Mouse (Mus musculus): ENCODE measurements around the gene Tysnd1. TPM values are rescaled to one million over a fixed set of nuclear protein-coding genes. Genes with fewer than 3 reads are reported as not detected.

The Tysnd1 gene
- polyA plus RNA-seq, 1 experiment from 2014 or later, result 21.5 TPM

GRCm38 (mm10) chr10:61706412-61707375 lies 11.4 kb downstream of the Tysnd1 start:
- ATAC-seq, result peak; percentile 85

GRCm38 (mm10) chr10:61713601-61714000 lies 18.3 kb downstream of the Tysnd1 start:
- peaks cover 12% of the 10 kb centered on the region for H3K4me1 ChIP-seq (ENCODE audit: control insufficient read depth, insufficient read depth, low read length)
- H3K9me3 ChIP-seq (ENCODE audit: control insufficient read depth, low read length), result no peaks in the 10 kb centered on the region
- WGBS, result 74% methylated on average over 3 of the region's 3 CpGs
- H3K4me3 ChIP-seq (ENCODE audit: low read length), result no peak overlapping the region
- no peak overlapping the region for H3K4me2 ChIP-seq (ENCODE audit: low read depth, low read length)
- H3K27ac ChIP-seq (ENCODE audit: low read length), result no peak overlapping the region
- H3K27me3 ChIP-seq (replicated peaks; ENCODE audit: control insufficient read depth, insufficient read depth, low read length), result no peaks in the 10 kb centered on the region
- H3K36me3 ChIP-seq (ENCODE audit: control insufficient read depth, insufficient read depth, low read length), result no peaks in the 10 kb centered on the region
- H3K9ac ChIP-seq (ENCODE audit: low read depth, low read length), result no peak overlapping the region
- no peak for ATAC-seq

More at GRCm38 (mm10) chr10:61706412-61707375, 11.4 kb downstream of the Tysnd1 start:
- whole genome bisulfite sequencing, result 74% methylated on average over 6 of the region's 6 CpGs
- 0 out of 2 replicates have a peak overlapping the region, but pooled peaks have one; percentile 35 for H3K27ac ChIP-seq (ENCODE audit: low read length)
- no peak overlapping the region for H3K4me2 ChIP-seq (ENCODE audit: low read depth, low read length)
- no peak overlapping the region for H3K4me3 ChIP-seq (ENCODE audit: low read length)
- H3K9ac ChIP-seq (ENCODE audit: low read depth, low read length), result no peak overlapping the region
- H3K36me3 ChIP-seq (ENCODE audit: control insufficient read depth, insufficient read depth, low read length), result peaks cover 4% of the 10 kb centered on the region; the same call in 1 of the 2 replicates
- H3K4me1 ChIP-seq (ENCODE audit: control insufficient read depth, insufficient read depth, low read length), result no peaks in the 10 kb centered on the region
- no peaks in the 10 kb centered on the region for H3K27me3 ChIP-seq (replicated peaks; ENCODE audit: control insufficient read depth, insufficient read depth, low read length)
- H3K9me3 ChIP-seq (ENCODE audit: control insufficient read depth, low read length), result no peaks in the 10 kb centered on the region

GRCm38 (mm10) chr10:61714146-61714545 lies 18.8 kb downstream of the Tysnd1 start:
- H3K27me3 ChIP-seq (replicated peaks; ENCODE audit: control insufficient read depth, insufficient read depth, low read length), result no peaks in the 10 kb centered on the region
- no peak overlapping the region for H3K4me2 ChIP-seq (ENCODE audit: low read depth, low read length)
- no peak for ATAC-seq
- no peak overlapping the region for H3K9ac ChIP-seq (ENCODE audit: low read depth, low read length)
- WGBS, result 89% methylated on average over 4 of the region's 4 CpGs
- no peak overlapping the region for H3K27ac ChIP-seq (ENCODE audit: low read length)
- no peak overlapping the region for H3K4me3 ChIP-seq (ENCODE audit: low read length)
- H3K36me3 ChIP-seq (ENCODE audit: control insufficient read depth, insufficient read depth, low read length), result no peaks in the 10 kb centered on the region
- peaks cover 12% of the 10 kb centered on the region for H3K4me1 ChIP-seq (ENCODE audit: control insufficient read depth, insufficient read depth, low read length)
- H3K9me3 ChIP-seq (ENCODE audit: control insufficient read depth, low read length), result no peaks in the 10 kb centered on the region

GRCm38 (mm10) chr10:61714771-61715461 lies 19.6 kb downstream of the Tysnd1 start, which contains the start of gene Aifm2:
TSS of gene Aifm2 (plus strand) at chr10:61715263.
- 11% methylated on average over 33 of the region's 36 CpGs for WGBS
- Histone ChIP-seq H3K4me3 (ENCODE audit: low read length) (peak within 1 kb of the TSS; percentile 71), H3K4me1 (ENCODE audit: control insufficient read depth, insufficient read depth, low read length) (peaks cover 12% of the 10 kb centered on the region), H3K9me3 (ENCODE audit: control insufficient read depth, low read length) (no peaks in the 10 kb centered on the region), H3K27me3 (replicated peaks; ENCODE audit: control insufficient read depth, insufficient read depth, low read length) (no peaks in the 10 kb centered on the region), H3K4me2 (ENCODE audit: low read depth, low read length) (peak within 1 kb of the TSS; percentile 91), H3K9ac (ENCODE audit: low read depth, low read length) (peak within 1 kb of the TSS; percentile 71), H3K36me3 (ENCODE audit: control insufficient read depth, insufficient read depth, low read length) (no peaks in the 10 kb centered on the region), H3K27ac (ENCODE audit: low read length) (peak within 1 kb of the TSS; percentile 73)
- ATAC-seq, result peak; percentile 97

GRCm38 (mm10) chr10:61715462-61715837 lies 20.1 kb downstream of the Tysnd1 start:
- ATAC-seq, result peak; percentile 64
- WGBS, result 2% methylated on average over 11 of the region's 11 CpGs
- H3K9me3 ChIP-seq (ENCODE audit: control insufficient read depth, low read length), result no peaks in the 10 kb centered on the region
- peaks cover 12% of the 10 kb centered on the region for H3K4me1 ChIP-seq (ENCODE audit: control insufficient read depth, insufficient read depth, low read length)
- H3K9ac ChIP-seq (ENCODE audit: low read depth, low read length), result peak overlapping the region; percentile 71
- H3K4me2 ChIP-seq (ENCODE audit: low read depth, low read length), result peak overlapping the region; percentile 91
- no peaks in the 10 kb centered on the region for H3K27me3 ChIP-seq (replicated peaks; ENCODE audit: control insufficient read depth, insufficient read depth, low read length)
- no peak overlapping the region; the same call in 1 of the 2 replicates for H3K27ac ChIP-seq (ENCODE audit: low read length)
- peak overlapping the region; percentile 71 for H3K4me3 ChIP-seq (ENCODE audit: low read length)
- H3K36me3 ChIP-seq (ENCODE audit: control insufficient read depth, insufficient read depth, low read length), result no peaks in the 10 kb centered on the region

GRCm38 (mm10) chr10:61715996-61716864 lies 20.9 kb downstream of the Tysnd1 start:
- no peaks in the 10 kb centered on the region for H3K36me3 ChIP-seq (ENCODE audit: control insufficient read depth, insufficient read depth, low read length)
- no peaks in the 10 kb centered on the region for H3K27me3 ChIP-seq (replicated peaks; ENCODE audit: control insufficient read depth, insufficient read depth, low read length)
- peaks cover 12% of the 10 kb centered on the region for H3K4me1 ChIP-seq (ENCODE audit: control insufficient read depth, insufficient read depth, low read length)
- H3K27ac ChIP-seq (ENCODE audit: low read length), result no peak overlapping the region
- H3K9me3 ChIP-seq (ENCODE audit: control insufficient read depth, low read length), result no peaks in the 10 kb centered on the region
- peak overlapping the region; percentile 71 for H3K4me3 ChIP-seq (ENCODE audit: low read length)
- peak; percentile 10; the same call in 1 of the 2 replicates for ATAC-seq
- peak overlapping the region; percentile 71 for H3K9ac ChIP-seq (ENCODE audit: low read depth, low read length)
- H3K4me2 ChIP-seq (ENCODE audit: low read depth, low read length), result peak overlapping the region; percentile 91
- WGBS, result 75% methylated on average over 7 of the region's 7 CpGs

GRCm38 (mm10) chr10:61717406-61718296 lies 22.3 kb downstream of the Tysnd1 start:
- H3K27me3 ChIP-seq (replicated peaks; ENCODE audit: control insufficient read depth, insufficient read depth, low read length), result no peaks in the 10 kb centered on the region
- no peak for ATAC-seq
- H3K36me3 ChIP-seq (ENCODE audit: control insufficient read depth, insufficient read depth, low read length), result no peaks in the 10 kb centered on the region
- H3K27ac ChIP-seq (ENCODE audit: low read length), result no peak overlapping the region
- no peak overlapping the region for H3K9ac ChIP-seq (ENCODE audit: low read depth, low read length)
- 91% methylated on average over 12 of the region's 12 CpGs for WGBS
- no peak overlapping the region for H3K4me3 ChIP-seq (ENCODE audit: low read length)
- H3K4me1 ChIP-seq (ENCODE audit: control insufficient read depth, insufficient read depth, low read length), result peaks cover 12% of the 10 kb centered on the region
- H3K9me3 ChIP-seq (ENCODE audit: control insufficient read depth, low read length), result no peaks in the 10 kb centered on the region
- no peak overlapping the region for H3K4me2 ChIP-seq (ENCODE audit: low read depth, low read length)

GRCm38 (mm10) chr10:61720331-61720730 lies 25.0 kb downstream of the Tysnd1 start:
- Histone ChIP-seq H3K4me2 (ENCODE audit: low read depth, low read length) (no peak overlapping the region), H3K27ac (ENCODE audit: low read length) (no peak overlapping the region), H3K4me3 (ENCODE audit: low read length) (no peak overlapping the region), H3K36me3 (ENCODE audit: control insufficient read depth, insufficient read depth, low read length) (no peaks in the 10 kb centered on the region), H3K9me3 (ENCODE audit: control insufficient read depth, low read length) (no peaks in the 10 kb centered on the region), H3K9ac (ENCODE audit: low read depth, low read length) (no peak overlapping the region), H3K27me3 (replicated peaks; ENCODE audit: control insufficient read depth, insufficient read depth, low read length) (no peaks in the 10 kb centered on the region), H3K4me1 (ENCODE audit: control insufficient read depth, insufficient read depth, low read length) (peaks cover 7% of the 10 kb centered on the region)
- no peak for ATAC-seq
- WGBS, result 89% methylated on average over 7 of the region's 7 CpGs

Data from intestine, embryonic 16.5 days (tissue).